In the genomic region with DNA sequence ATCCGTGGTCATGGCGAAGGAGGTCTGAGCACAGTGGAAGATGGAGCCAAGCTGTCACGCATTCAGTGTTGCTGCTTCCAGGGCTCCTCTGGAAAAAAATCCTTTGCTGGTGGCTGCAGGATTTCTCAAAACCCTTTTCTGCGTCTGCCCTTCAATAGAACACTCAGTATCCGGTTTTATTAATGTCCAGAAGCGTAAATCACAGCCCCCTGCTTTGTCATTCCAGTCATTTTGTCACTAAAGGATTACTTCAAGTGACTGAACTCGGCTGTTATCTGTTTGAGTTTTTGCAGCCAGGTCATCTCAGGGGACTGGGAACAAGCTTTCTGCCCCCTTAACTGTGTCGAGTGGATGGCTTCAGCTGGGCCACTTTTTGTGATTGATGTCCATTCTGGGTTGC, we compare ENCODE assay signal across 24 mouse cellular contexts.
DNase-seq lines count a peak whose midpoint lies in the region; ATAC-seq and TF ChIP-seq lines count a peak whose summit lies in the region.
"Had no signal": no experiment of that assay in that cellular context is flagged by ENCODE, and none has a peak within 500 bp of the region (broad histone marks: within the 10 kb centered on the region; RNA-seq: fewer than 3 reads in every experiment).

No protein-coding gene starts in this region.

- TF ChIP-seq CTCF in hindbrain, postnatal 0 days (IDR thresholded peaks at IDR 0.05; ENCODE audit: low read depth): no peak

- no peak overlapping the region for H3K4me3 ChIP-seq in hindbrain, embryonic 12.5 days
- no peak overlapping the region for H3K4me3 ChIP-seq in hindbrain, postnatal 0 days (ENCODE audit: low read length)
- H3K4me3 ChIP-seq in kidney, embryonic 14.5 days (ENCODE audit: low read length): no peak overlapping the region
- H3K4me3 ChIP-seq in neural tube, embryonic 13.5 days: no peak overlapping the region
- H3K4me3 ChIP-seq: erythroblast, embryonic 14.5 days; heart, embryonic 13.5 days; limb, embryonic 12.5 days; megakaryocyte, embryonic 14.5 days; midbrain, embryonic 13.5 days had no signal

- no peaks in the 10 kb centered on the region for H3K9me3 ChIP-seq in hindbrain, embryonic 12.5 days (replicated peaks)
- no peaks in the 10 kb centered on the region for H3K9me3 ChIP-seq in hindbrain, postnatal 0 days (ENCODE audit: low read length)
- H3K9me3 ChIP-seq in kidney, embryonic 14.5 days (ENCODE audit: control insufficient read depth, low read length): no peaks in the 10 kb centered on the region
- no peaks in the 10 kb centered on the region for H3K9me3 ChIP-seq in neural tube, embryonic 13.5 days
- H3K9me3 ChIP-seq: heart, embryonic 13.5 days; limb, embryonic 12.5 days; midbrain, embryonic 13.5 days had no signal

- no peaks in the 10 kb centered on the region for H3K36me3 ChIP-seq in hindbrain, embryonic 12.5 days
- H3K36me3 ChIP-seq in hindbrain, postnatal 0 days (ENCODE audit: insufficient read depth, low read length): no peaks in the 10 kb centered on the region
- no peaks in the 10 kb centered on the region for H3K36me3 ChIP-seq in kidney, embryonic 14.5 days (ENCODE audit: control insufficient read depth, insufficient read depth, low read length)
- no peaks in the 10 kb centered on the region for H3K36me3 ChIP-seq in neural tube, embryonic 13.5 days
- H3K36me3 ChIP-seq: heart, embryonic 13.5 days; limb, embryonic 12.5 days; midbrain, embryonic 13.5 days had no signal

- no peaks in the 10 kb centered on the region for H3K27me3 ChIP-seq in hindbrain, embryonic 12.5 days
- H3K27me3 ChIP-seq in hindbrain, postnatal 0 days (ENCODE audit: insufficient read depth, low read length): no peaks in the 10 kb centered on the region
- H3K27me3 ChIP-seq in kidney, embryonic 14.5 days (ENCODE audit: control insufficient read depth, insufficient read depth, low read length): no peaks in the 10 kb centered on the region
- no peaks in the 10 kb centered on the region for H3K27me3 ChIP-seq in neural tube, embryonic 13.5 days
- H3K27me3 ChIP-seq: megakaryocyte, embryonic 14.5 days had no signal

- 36% methylated on average over 8 of the region's 8 CpGs for WGBS in hindbrain, embryonic 12.5 days
- 27% methylated on average over 8 of the region's 8 CpGs for WGBS in hindbrain, postnatal 0 days
- 30% methylated on average over 8 of the region's 8 CpGs for WGBS in kidney, embryonic 14.5 days
- 17% methylated on average over 8 of the region's 8 CpGs for WGBS in neural tube, embryonic 13.5 days

- DNase-seq in hindbrain, postnatal 0 days (ENCODE audit: low spot score): no peak
- DNase-seq in kidney, postnatal 14 days: peak; percentile 40
- peak; percentile 61 for DNase-seq in embryo, embryonic 10.5 days (ENCODE audit: low spot score)
- DNase-seq in layer of hippocampus, adult 18-20 months (ENCODE audit: low spot score in 2 of 2): no peak
- DNase-seq: adrenal gland, postnatal 10 days; cerebellum, adult 8-10 months; cerebellum, postnatal 25 days; gastrocnemius, postnatal 10 days; heart, postnatal 10 days; kidney, adult 11 months; lung, postnatal 4 days; right cerebral cortex, postnatal 14 days had no signal

- peaks cover 36% of the 10 kb centered on the region for H3K4me1 ChIP-seq in hindbrain, embryonic 12.5 days
- peaks cover 9% of the 10 kb centered on the region for H3K4me1 ChIP-seq in hindbrain, postnatal 0 days (ENCODE audit: insufficient read depth, low read length)
- H3K4me1 ChIP-seq in kidney, embryonic 14.5 days (ENCODE audit: control insufficient read depth, insufficient read depth, low read length): no peaks in the 10 kb centered on the region
- peaks cover 43% of the 10 kb centered on the region for H3K4me1 ChIP-seq in neural tube, embryonic 13.5 days (replicated peaks)
- H3K4me1 ChIP-seq: megakaryocyte, embryonic 14.5 days had no signal

- peak overlapping the region; percentile 18; the same call in 1 of the 2 replicates for H3K27ac ChIP-seq in hindbrain, embryonic 12.5 days
- no peak overlapping the region for H3K27ac ChIP-seq in hindbrain, postnatal 0 days
- H3K27ac ChIP-seq in kidney, embryonic 14.5 days (ENCODE audit: low read depth, low read length): no peak overlapping the region
- H3K27ac ChIP-seq in neural tube, embryonic 13.5 days (replicated peaks): 0 out of 2 replicates have a peak overlapping the region, but pooled peaks have one; percentile 7
- H3K27ac ChIP-seq: heart, embryonic 13.5 days; limb, embryonic 12.5 days; midbrain, embryonic 13.5 days had no signal

- no peak for ATAC-seq in hindbrain, embryonic 12.5 days (ENCODE audit: low FRiP score)
- no peak for ATAC-seq in hindbrain, postnatal 0 days
- no peak for ATAC-seq in kidney, embryonic 14.5 days (ENCODE audit: low FRiP score, low TSS enrichment)
- ATAC-seq in neural tube, embryonic 13.5 days (ENCODE audit: low read depth): no peak
- ATAC-seq: forebrain, embryonic 16.5 days; inflammation-experienced regulatory T-cells, adult 6 months; midbrain, embryonic 13.5 days; Patski had no signal

- no peak overlapping the region for H3K4me2 ChIP-seq in hindbrain, embryonic 12.5 days (replicated peaks)
- no peak overlapping the region for H3K4me2 ChIP-seq in hindbrain, postnatal 0 days (ENCODE audit: low read depth, low read length)
- no peak overlapping the region for H3K4me2 ChIP-seq in kidney, embryonic 14.5 days (replicated peaks; ENCODE audit: low read depth, low read length)
- H3K4me2 ChIP-seq in neural tube, embryonic 13.5 days: no peak overlapping the region
- H3K4me2 ChIP-seq: heart, embryonic 13.5 days; limb, embryonic 12.5 days; liver, embryonic 11.5 days; midbrain, embryonic 13.5 days had no signal

- no peak overlapping the region for H3K9ac ChIP-seq in hindbrain, embryonic 12.5 days
- no peak overlapping the region for H3K9ac ChIP-seq in hindbrain, postnatal 0 days (replicated peaks; ENCODE audit: low read length)
- no peak overlapping the region for H3K9ac ChIP-seq in kidney, embryonic 14.5 days (ENCODE audit: low read depth, low read length)
- peak overlapping the region; percentile 0; the same call in 1 of the 2 replicates for H3K9ac ChIP-seq in neural tube, embryonic 13.5 days
- H3K9ac ChIP-seq: heart, embryonic 13.5 days; limb, embryonic 12.5 days; midbrain, embryonic 13.5 days had no signal

Comparison
In these comparisons a context has a peak if more than half of its experiments do, and no peak if none do; other contexts are left out.
1. H3K27ac ChIP-seq: peak in hindbrain, embryonic 12.5 days (single experiment) and neural tube, embryonic 13.5 days (single experiment); none in hindbrain, postnatal 0 days (single experiment) and kidney, embryonic 14.5 days (single experiment).
2. DNase-seq: peak in kidney, postnatal 14 days (single experiment) and embryo, embryonic 10.5 days (single experiment); none in hindbrain, postnatal 0 days (single experiment) and layer of hippocampus, adult 18-20 months (0 of 2).